Mouse (Mus musculus) bone marrow macrophage, adult 2 months (primary cell): ENCODE measurements around the gene 3110001I22Rik.

Source experiments
- CTCF ChIP-seq: IDR thresholded peaks from 2 replicates; pipeline ENCODE4 v1.5.1; 2012; ENCODE audit warnings: low read depth, mild to moderate bottlenecking, low read length, moderate library complexity
- POLR2A ChIP-seq: IDR thresholded peaks from 2 replicates; pipeline ENCODE4 v1.6.1; 2012; ENCODE audit warnings: mild to moderate bottlenecking, low read depth, low read length, borderline replicate concordance

GRCm38 (mm10) chr16:13628345-13628744, 43.4 kb upstream of the 3110001I22Rik start:
- no peak for TF ChIP-seq CTCF
- no peak for TF ChIP-seq POLR2A
